Comparison of ENCODE assay signal across 15 mouse cellular contexts in the genomic region with DNA sequence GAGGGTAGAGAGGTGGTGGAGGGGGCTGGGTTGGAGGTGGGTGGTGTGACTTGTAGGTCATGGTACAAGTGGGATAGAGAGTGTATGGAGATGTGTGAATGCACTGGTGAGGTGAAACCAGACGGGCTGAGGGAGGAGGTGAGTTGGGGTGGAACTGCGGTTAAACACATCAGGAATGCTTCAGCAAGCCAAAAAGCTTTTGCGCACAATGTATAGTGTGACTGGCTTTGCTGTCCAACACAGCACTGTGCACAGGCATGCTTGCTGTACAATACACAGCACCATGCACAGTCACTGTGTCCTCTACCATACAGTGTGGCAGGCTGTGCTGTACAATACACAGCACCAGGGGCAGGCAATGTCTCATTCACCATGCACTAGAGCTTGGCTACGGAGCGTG.
DNase-seq lines count a peak whose midpoint lies in the region; ATAC-seq lines count a peak whose summit lies in the region.
"Had no signal": no experiment of that assay in that cellular context is flagged by ENCODE, and none has a peak within 500 bp of the region (broad histone marks: within the 10 kb centered on the region; RNA-seq: fewer than 3 reads in every experiment).

No protein-coding gene starts in this region.

- H3K4me3 ChIP-seq in forebrain, embryonic 15.5 days, result no peak overlapping the region
- no peak overlapping the region for H3K4me3 ChIP-seq in forebrain, embryonic 11.5 days (ENCODE audit: low read depth, low read length)
- no peak overlapping the region for H3K4me3 ChIP-seq in midbrain, embryonic 12.5 days
- H3K4me3 ChIP-seq: embryonic facial prominence, embryonic 13.5 days; heart, embryonic 13.5 days; intestine, embryonic 15.5 days had no signal

- no peaks in the 10 kb centered on the region for H3K9me3 ChIP-seq in forebrain, embryonic 15.5 days
- H3K9me3 ChIP-seq in forebrain, embryonic 11.5 days (ENCODE audit: control insufficient read depth, low read length), result peaks cover 4% of the 10 kb centered on the region; the same call in 1 of the 2 replicates
- H3K9me3 ChIP-seq in midbrain, embryonic 12.5 days, result 0 out of 2 replicates have a peak, but pooled peaks cover 7% of the 10 kb centered on the region
- H3K9me3 ChIP-seq: embryonic facial prominence, embryonic 13.5 days; intestine, embryonic 15.5 days had no signal

- no peaks in the 10 kb centered on the region for H3K36me3 ChIP-seq in forebrain, embryonic 15.5 days
- no peaks in the 10 kb centered on the region for H3K36me3 ChIP-seq in forebrain, embryonic 11.5 days (ENCODE audit: control insufficient read depth, insufficient read depth, low read length)
- H3K36me3 ChIP-seq in midbrain, embryonic 12.5 days, result no peaks in the 10 kb centered on the region
- H3K36me3 ChIP-seq: embryonic facial prominence, embryonic 13.5 days; G1E; heart, embryonic 13.5 days; intestine, embryonic 15.5 days had no signal

- H3K9ac ChIP-seq in forebrain, embryonic 15.5 days (replicated peaks), result no peak overlapping the region
- no peak overlapping the region for H3K9ac ChIP-seq in forebrain, embryonic 11.5 days (ENCODE audit: low read length)
- H3K9ac ChIP-seq in midbrain, embryonic 12.5 days (replicated peaks), result no peak overlapping the region
- H3K9ac ChIP-seq: embryonic facial prominence, embryonic 13.5 days; heart, embryonic 13.5 days; intestine, embryonic 15.5 days; lung, embryonic 14.5 days had no signal

- peak; percentile 47; the same call in 1 of the 2 replicates for ATAC-seq in forebrain, embryonic 15.5 days (replicated peaks)
- ATAC-seq in forebrain, embryonic 11.5 days (replicated peaks; ENCODE audit: low FRiP score), result no peak
- ATAC-seq in midbrain, embryonic 12.5 days (ENCODE audit: low FRiP score, low read depth), result 0 out of 2 replicates have a peak, but pooled peaks have one; percentile 34
- ATAC-seq: intestine, embryonic 15.5 days had no signal

- DNase-seq in forebrain, embryonic 11.5 days (ENCODE audit: low spot score), result no peak
- peak; percentile 68 for DNase-seq in right cerebral cortex, adult 18-20 months
- DNase-seq in right cerebral cortex, postnatal 4 days, result no peak
- peak; percentile 58 for DNase-seq in telencephalon, adult 2 months (ENCODE audit: low read depth, low spot score)
- DNase-seq in adrenal gland, postnatal 36 days, result no peak
- no peak for DNase-seq in cerebellum, postnatal 36 days
- DNase-seq: cerebellum, adult 8-10 months; lung, embryonic 14.5 days; thymus, postnatal 25 days had no signal

- WGBS in forebrain, embryonic 15.5 days, result 90% methylated on average over 5 of the region's 5 CpGs
- WGBS in forebrain, embryonic 11.5 days, result 84% methylated on average over 5 of the region's 5 CpGs
- WGBS in midbrain, embryonic 12.5 days, result 84% methylated on average over 5 of the region's 5 CpGs

- H3K27me3 ChIP-seq in forebrain, embryonic 15.5 days, result no peaks in the 10 kb centered on the region
- H3K27me3 ChIP-seq in forebrain, embryonic 11.5 days (ENCODE audit: control insufficient read depth, insufficient read depth, low read length), result no peaks in the 10 kb centered on the region
- no peaks in the 10 kb centered on the region for H3K27me3 ChIP-seq in midbrain, embryonic 12.5 days
- H3K27me3 ChIP-seq: heart, embryonic 13.5 days; intestine, embryonic 15.5 days had no signal

- no peak overlapping the region for H3K4me2 ChIP-seq in forebrain, embryonic 15.5 days (replicated peaks)
- H3K4me2 ChIP-seq in forebrain, embryonic 11.5 days (ENCODE audit: low read depth, low read length, severe bottlenecking), result no peak overlapping the region
- H3K4me2 ChIP-seq in midbrain, embryonic 12.5 days (replicated peaks), result no peak overlapping the region
- H3K4me2 ChIP-seq: embryonic facial prominence, embryonic 13.5 days; heart, embryonic 13.5 days; intestine, embryonic 15.5 days; lung, embryonic 14.5 days had no signal

- peaks cover 13% of the 10 kb centered on the region for H3K4me1 ChIP-seq in forebrain, embryonic 15.5 days
- no peaks in the 10 kb centered on the region; the same call in 1 of the 2 replicates for H3K4me1 ChIP-seq in forebrain, embryonic 11.5 days (replicated peaks; ENCODE audit: control insufficient read depth, insufficient read depth, low read length)
- peaks cover 12% of the 10 kb centered on the region for H3K4me1 ChIP-seq in midbrain, embryonic 12.5 days
- H3K4me1 ChIP-seq: embryonic facial prominence, embryonic 13.5 days; heart, embryonic 13.5 days; intestine, embryonic 15.5 days had no signal

- peak overlapping the region; percentile 66 for H3K27ac ChIP-seq in forebrain, embryonic 15.5 days (replicated peaks)
- H3K27ac ChIP-seq in forebrain, embryonic 11.5 days (ENCODE audit: low read depth, low read length), result no peak overlapping the region
- H3K27ac ChIP-seq in midbrain, embryonic 12.5 days (replicated peaks), result no peak overlapping the region
- H3K27ac ChIP-seq: embryonic facial prominence, embryonic 13.5 days; heart, embryonic 13.5 days; intestine, embryonic 15.5 days had no signal

Comparison
In these comparisons a context has a peak if more than half of its experiments do, and no peak if none do; other contexts are left out.
1. DNase-seq: peak in right cerebral cortex, adult 18-20 months (single experiment) and telencephalon, adult 2 months (single experiment); none in forebrain, embryonic 11.5 days (single experiment), right cerebral cortex, postnatal 4 days (single experiment), adrenal gland, postnatal 36 days (0 of 2) and cerebellum, postnatal 36 days (0 of 2).